24 mouse cellular contexts compared by ENCODE assay signal in the genomic region with DNA sequence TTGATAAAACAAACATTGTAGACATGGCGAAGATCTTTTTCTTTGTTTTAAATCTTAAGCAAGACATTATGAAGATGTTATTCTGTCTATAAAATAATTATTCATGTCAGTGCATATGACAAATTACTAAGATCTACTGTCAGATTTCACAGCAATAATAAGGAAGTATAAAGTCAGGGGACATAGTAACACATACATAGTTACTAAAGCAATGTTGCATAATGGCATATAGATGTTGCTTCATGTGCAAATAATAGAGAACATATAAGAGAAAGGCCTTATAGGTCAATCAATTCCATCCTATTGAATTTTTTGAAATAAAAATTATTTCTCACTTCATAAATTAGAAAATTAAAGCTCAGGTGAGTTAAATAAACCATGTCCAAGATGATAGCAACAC. TPM values are rescaled to one million over a fixed set of nuclear protein-coding genes. Genes with fewer than 3 reads are reported as not detected.
"Had no signal": no experiment of that assay in that cellular context is flagged by ENCODE, and none has a peak within 500 bp of the region (broad histone marks: within the 10 kb centered on the region; RNA-seq: fewer than 3 reads in every experiment).

No protein-coding gene starts in this region.

- DNase-seq: gastrocnemius, postnatal 14 days; gastrocnemius, postnatal 36 days; heart, adult 2 months; heart, postnatal 14 days; heart, postnatal 36 days; kidney, adult 11 months; kidney, adult 2 months; kidney, adult 9 months; kidney, postnatal 10 days; kidney, postnatal 25 days; kidney, postnatal 4 days; liver; liver, embryonic 13.5 days had no signal

- ATAC-seq: hindbrain, postnatal 0 days; intestine, embryonic 16.5 days had no signal

RNA-seq across cellular contexts. Expression of gene Ostn, which starts 11.8 kb away (rescaled TPM):
- total RNA-seq: heart, adult 2 months; heart, postnatal 14 days; heart, postnatal 36 days; hematopoietic stem cell, adult 5-6 weeks; hindbrain, postnatal 0 days; layer of hippocampus, adult 2 months; layer of hippocampus, postnatal 25 days; left cerebral cortex, adult 2 months; left cerebral cortex, postnatal 36 days had no signal

RNA-seq across cellular contexts. Expression of gene Uts2b, which starts 50.9 kb away (rescaled TPM):
- total RNA-seq: gastrocnemius, adult 18-20 months; gastrocnemius, adult 8-10 months; gastrocnemius, postnatal 14 days; gastrocnemius, postnatal 36 days; hematopoietic stem cell, adult 5-6 weeks; layer of hippocampus, adult 2 months; layer of hippocampus, postnatal 10 days; layer of hippocampus, postnatal 25 days; left cerebral cortex, adult 2 months; left cerebral cortex, postnatal 14 days; left cerebral cortex, postnatal 36 days had no signal
